27 mouse cellular contexts compared by ENCODE assay signal in genomic region chr10:120236855-120237254, GRCm38 (mm10). TPM values are rescaled to one million over a fixed set of nuclear protein-coding genes. Genes with fewer than 3 reads are reported as not detected.
DNase-seq lines count a peak whose midpoint lies in the region; ATAC-seq and TF ChIP-seq lines count a peak whose summit lies in the region.
"Had no signal": no experiment of that assay in that cellular context is flagged by ENCODE, and none has a peak within 500 bp of the region (broad histone marks: within the 10 kb centered on the region; RNA-seq: fewer than 3 reads in every experiment).

No protein-coding gene starts in this region.

- DNase-seq in embryonic facial prominence, embryonic 10.5 days (ENCODE audit: low spot score): no peak
- DNase-seq in MEL (ENCODE audit: low read depth, low spot score): peak; percentile 41
- peak; percentile 27 for DNase-seq in limb, embryonic 10.5 days (ENCODE audit: low spot score)
- peak; percentile 37 for DNase-seq in limb, embryonic 14.5 days (ENCODE audit: low spot score)
- no peak for DNase-seq in left cerebral cortex, postnatal 4 days
- DNase-seq in testis, postnatal 14 days (ENCODE audit: low spot score): no peak
- DNase-seq: adrenal gland, postnatal 10 days; adrenal gland, postnatal 36 days; cerebellum, adult 11 months; cerebellum, adult 2 months; cerebellum, adult 9-11 months; cerebellum, postnatal 25 days; forebrain, postnatal 0 days; gastrocnemius, adult 2 months; gastrocnemius, postnatal 14 days; heart, adult 18-20 months; heart, postnatal 14 days had no signal

- no peak for TF ChIP-seq EP300 in MEL (IDR thresholded peaks at IDR 0.05; ENCODE audit: low read depth in 1 of 2, low read length in 2 of 2)

- H3K79me2 ChIP-seq in MEL (ENCODE audit: control insufficient read depth, insufficient read depth, low read length, poor library complexity): no peaks in the 10 kb centered on the region

- no peaks in the 10 kb centered on the region for H3K27me3 ChIP-seq in embryonic facial prominence, embryonic 13.5 days
- H3K27me3 ChIP-seq in embryonic facial prominence, embryonic 10.5 days (replicated peaks; ENCODE audit: low read depth, poor library complexity, severe bottlenecking): no peaks in the 10 kb centered on the region
- H3K27me3 ChIP-seq in MEL (ENCODE audit: control insufficient read depth in 1 of 2, insufficient read depth in 2 of 2, low read length in 2 of 2): no peaks in the 10 kb centered on the region
- no peaks in the 10 kb centered on the region for H3K27me3 ChIP-seq in limb, embryonic 10.5 days (ENCODE audit: low read depth, poor library complexity, severe bottlenecking)
- no peaks in the 10 kb centered on the region for H3K27me3 ChIP-seq in limb, embryonic 14.5 days (ENCODE audit: control insufficient read depth, insufficient read depth, low read length)
- H3K27me3 ChIP-seq: hindbrain, embryonic 12.5 days; hindbrain, embryonic 15.5 days had no signal

- 36% methylated on average over 9 of the region's 9 CpGs for WGBS in embryonic facial prominence, embryonic 13.5 days
- WGBS in embryonic facial prominence, embryonic 10.5 days: 87% methylated on average over 9 of the region's 9 CpGs
- WGBS in limb, embryonic 10.5 days: 71% methylated on average over 9 of the region's 9 CpGs
- WGBS in limb, embryonic 14.5 days: 45% methylated on average over 9 of the region's 9 CpGs

- TF ChIP-seq CTCF in MEL (IDR thresholded peaks at IDR 0.05 in 2 of 3, conservative IDR thresholded peaks at IDR 0.05 in 1 of 3; ENCODE audit: control insufficient read depth in 1 of 3, insufficient read depth in 1 of 3, low read depth in 2 of 3, low read length in 3 of 3, poor library complexity in 1 of 3, severe bottlenecking in 1 of 3): no peak

- no peak for TF ChIP-seq RAD21 in MEL (IDR thresholded peaks at IDR 0.05; ENCODE audit: low read depth, low read length)

- H3K4me2 ChIP-seq in embryonic facial prominence, embryonic 13.5 days: peak overlapping the region; percentile 12; the same call in 1 of the 2 replicates
- H3K4me2 ChIP-seq in limb, embryonic 14.5 days (replicated peaks; ENCODE audit: low read depth, low read length, severe bottlenecking): no peak overlapping the region
- H3K4me2 ChIP-seq: heart, embryonic 13.5 days; hindbrain, embryonic 12.5 days; hindbrain, embryonic 15.5 days had no signal

- TF ChIP-seq POLR2A in MEL (IDR thresholded peaks at IDR 0.05; ENCODE audit: control insufficient read depth in 1 of 2, insufficient read depth in 1 of 2, low read depth in 1 of 2, low read length in 2 of 2, poor library complexity in 1 of 2): no peak
- no peak for TF ChIP-seq POLR2A in limb, embryonic 14.5 days (IDR thresholded peaks at IDR 0.05; ENCODE audit: borderline replicate concordance, extremely low read depth, insufficient read depth, insufficient read length)

- peaks cover 5% of the 10 kb centered on the region for H3K36me3 ChIP-seq in embryonic facial prominence, embryonic 13.5 days
- H3K36me3 ChIP-seq in embryonic facial prominence, embryonic 10.5 days (replicated peaks): peaks cover 11% of the 10 kb centered on the region; the same call in 1 of the 2 replicates
- H3K36me3 ChIP-seq in MEL (ENCODE audit: control insufficient read depth in 1 of 2, insufficient read depth in 2 of 2, low read length in 2 of 2): peaks cover 8 to 9% of the 10 kb centered on the region in 2 experiments
- H3K36me3 ChIP-seq in limb, embryonic 10.5 days: peaks cover 13% of the 10 kb centered on the region
- H3K36me3 ChIP-seq in limb, embryonic 14.5 days (ENCODE audit: control insufficient read depth, insufficient read depth, low read length): peaks cover 4% of the 10 kb centered on the region; the same call in 1 of the 2 replicates
- H3K36me3 ChIP-seq: hindbrain, embryonic 12.5 days had no signal

- no peak overlapping the region for H3K27ac ChIP-seq in embryonic facial prominence, embryonic 13.5 days
- no peak overlapping the region for H3K27ac ChIP-seq in embryonic facial prominence, embryonic 10.5 days (replicated peaks)
- H3K27ac ChIP-seq in MEL (ENCODE audit: control insufficient read depth, low read depth, low read length): no peak overlapping the region
- peak overlapping the region; percentile 68 for H3K27ac ChIP-seq in limb, embryonic 10.5 days
- H3K27ac ChIP-seq in limb, embryonic 14.5 days (replicated peaks; ENCODE audit: low read depth, low read length): no peak overlapping the region
- H3K27ac ChIP-seq: gastrocnemius, adult 2 months; heart, embryonic 10.5 days; heart, embryonic 13.5 days; hindbrain, embryonic 12.5 days; hindbrain, embryonic 15.5 days had no signal

- no peak for ATAC-seq in embryonic facial prominence, embryonic 13.5 days (ENCODE audit: insufficient number of reproducible peaks, insufficient read depth, low FRiP score, low TSS enrichment, low read depth)
- ATAC-seq in limb, embryonic 14.5 days (ENCODE audit: low FRiP score, low read depth): peak; percentile 42; the same call in 1 of the 2 replicates
- ATAC-seq in inflammation-experienced regulatory T-cells, adult 6 months: no peak
- ATAC-seq: forebrain, embryonic 14.5 days; forebrain, postnatal 0 days; intestine, embryonic 16.5 days; Patski had no signal

- no peak overlapping the region for H3K9ac ChIP-seq in embryonic facial prominence, embryonic 13.5 days
- peak overlapping the region; percentile 42 for H3K9ac ChIP-seq in MEL (ENCODE audit: control insufficient read depth, low read depth, low read length, poor library complexity, severe bottlenecking)
- H3K9ac ChIP-seq in limb, embryonic 14.5 days (ENCODE audit: low read depth, low read length, severe bottlenecking): no peak overlapping the region
- H3K9ac ChIP-seq: forebrain, postnatal 0 days; heart, embryonic 13.5 days; hindbrain, embryonic 12.5 days; hindbrain, embryonic 15.5 days had no signal

- intact Hi-C loops in left cerebral cortex, postnatal 4 days (cut with DNase I): loop anchor here (5.0 to 10.0 kb wide), 2 partner anchors 625 to 1018 kb away; no protein-coding TSS in a partner anchor

- H3K4me3 ChIP-seq in embryonic facial prominence, embryonic 13.5 days: no peak overlapping the region
- no peak overlapping the region for H3K4me3 ChIP-seq in embryonic facial prominence, embryonic 10.5 days
- peak overlapping the region; percentile 42 to 59 for H3K4me3 ChIP-seq in MEL (ENCODE audit: control insufficient read depth in 1 of 2, insufficient read depth in 1 of 2, low read depth in 2 of 2, low read length in 2 of 2)
- no peak overlapping the region for H3K4me3 ChIP-seq in limb, embryonic 10.5 days
- no peak overlapping the region for H3K4me3 ChIP-seq in limb, embryonic 14.5 days (replicated peaks; ENCODE audit: low read length)
- H3K4me3 ChIP-seq: erythroblast, embryonic 14.5 days; gastrocnemius, adult 2 months; heart, embryonic 10.5 days; heart, embryonic 13.5 days; hindbrain, embryonic 12.5 days; hindbrain, embryonic 15.5 days had no signal

- peaks cover 24% of the 10 kb centered on the region for H3K4me1 ChIP-seq in embryonic facial prominence, embryonic 13.5 days
- peaks cover 34% of the 10 kb centered on the region for H3K4me1 ChIP-seq in embryonic facial prominence, embryonic 10.5 days
- H3K4me1 ChIP-seq in MEL (ENCODE audit: control insufficient read depth in 1 of 2, insufficient read depth in 2 of 2, low read length in 2 of 2): peaks cover 5 to 13% of the 10 kb centered on the region in 2 experiments
- H3K4me1 ChIP-seq in limb, embryonic 10.5 days: peaks cover 63% of the 10 kb centered on the region
- peaks cover 5% of the 10 kb centered on the region; the same call in 1 of the 2 replicates for H3K4me1 ChIP-seq in limb, embryonic 14.5 days (ENCODE audit: control insufficient read depth, insufficient read depth, low read length)
- H3K4me1 ChIP-seq: hindbrain, embryonic 12.5 days; hindbrain, embryonic 15.5 days had no signal

- no peaks in the 10 kb centered on the region for H3K9me3 ChIP-seq in embryonic facial prominence, embryonic 13.5 days
- no peaks in the 10 kb centered on the region for H3K9me3 ChIP-seq in embryonic facial prominence, embryonic 10.5 days
- no peaks in the 10 kb centered on the region for H3K9me3 ChIP-seq in MEL (replicated peaks; ENCODE audit: insufficient read depth, low read length)
- H3K9me3 ChIP-seq in limb, embryonic 10.5 days (replicated peaks): no peaks in the 10 kb centered on the region
- H3K9me3 ChIP-seq in limb, embryonic 14.5 days (ENCODE audit: control insufficient read depth, low read length): no peaks in the 10 kb centered on the region
- H3K9me3 ChIP-seq: heart, embryonic 10.5 days; heart, embryonic 13.5 days; hindbrain, embryonic 12.5 days; hindbrain, embryonic 15.5 days had no signal

RNA-seq across cellular contexts. Expression of gene Llph, which starts 10.0 kb away (rescaled TPM):
- 52.2 and 54.6 TPM in 2 replicates for polyA plus RNA-seq in embryonic facial prominence, embryonic 13.5 days (2015; fragmentation: Nextera tagmentation; extraction: Ambion mirVana)
- polyA plus RNA-seq in embryonic facial prominence, embryonic 10.5 days (2016; fragmentation: Nextera tagmentation; extraction: Ambion mirVana): 68.1 and 70.4 TPM in 2 replicates
- total RNA-seq in MEL (2012; rRNA removed): 86.0 and 97.5 TPM in 2 replicates
- 100 to 1,000 TPM in 1 of 2 experiments, not detected in 1; 243 TPM for polyA plus RNA-seq in MEL (2012; ENCODE audit: insufficient read depth in 1 of 2, insufficient read length in 2 of 2, low read depth in 1 of 2, low replicate concordance in 2 of 2, missing spikeins in 1 of 2)
- 61.6 and 70.2 TPM in 2 replicates for polyA plus RNA-seq in limb, embryonic 10.5 days (2016; fragmentation: Nextera tagmentation; extraction: Ambion mirVana)
- 16.7 and 34.6 TPM in 2 replicates for polyA plus RNA-seq in limb, embryonic 14.5 days (2012; rRNA removed)
- 46.0 and 50.9 TPM in 2 replicates for polyA plus RNA-seq in limb, embryonic 14.5 days (2014; fragmentation: Nextera tagmentation; extraction: Ambion mirVana)
- total RNA-seq in left cerebral cortex, postnatal 4 days (2021): 10 to 100 TPM; 14.1 to 17.2 TPM
- polyA plus RNA-seq in inflammation-experienced regulatory T-cells, adult 6 months (2017; shearing (Covaris generic)): 10 to 100 TPM; 69.8 to 87.7 (median 80.8) TPM

RNA-seq across cellular contexts. Expression of gene Irak3, which starts 34.9 kb away (rescaled TPM):
- 2.0 and 2.3 TPM in 2 replicates for polyA plus RNA-seq in embryonic facial prominence, embryonic 13.5 days (2015; fragmentation: Nextera tagmentation; extraction: Ambion mirVana)
- 0.72 and 0.96 TPM in 2 replicates for polyA plus RNA-seq in embryonic facial prominence, embryonic 10.5 days (2016; fragmentation: Nextera tagmentation; extraction: Ambion mirVana)
- total RNA-seq in MEL (2012; rRNA removed): not detected in 2 replicates
- polyA plus RNA-seq in MEL (2012; ENCODE audit: insufficient read depth in 1 of 2, insufficient read length in 2 of 2, low read depth in 1 of 2, low replicate concordance in 2 of 2, missing spikeins in 1 of 2): under 1 TPM in 1 of 2 experiments, not detected in 1; 0.47 TPM
- polyA plus RNA-seq in limb, embryonic 10.5 days (2016; fragmentation: Nextera tagmentation; extraction: Ambion mirVana): 0.55 and 0.78 TPM in 2 replicates
- polyA plus RNA-seq in limb, embryonic 14.5 days (2012; rRNA removed): 1.9 and 2.5 TPM in 2 replicates
- 3.2 and 3.4 TPM in 2 replicates for polyA plus RNA-seq in limb, embryonic 14.5 days (2014; fragmentation: Nextera tagmentation; extraction: Ambion mirVana)
- total RNA-seq in left cerebral cortex, postnatal 4 days (2021): under 1 TPM; 0.44 to 0.52 TPM
- polyA plus RNA-seq in inflammation-experienced regulatory T-cells, adult 6 months (2017; shearing (Covaris generic)): 1 to 10 TPM in 1 of 3 experiments, under 1 TPM in 2; 0.54 to 2.1 (median 0.65) TPM
- polyA plus RNA-seq: erythroblast, embryonic 14.5 days had no signal

RNA-seq across cellular contexts. Expression of gene Tmbim4, which starts 35.5 kb away (rescaled TPM):
- polyA plus RNA-seq in embryonic facial prominence, embryonic 13.5 days (2015; fragmentation: Nextera tagmentation; extraction: Ambion mirVana): 83.3 and 86.4 TPM in 2 replicates
- 82.2 and 82.4 TPM in 2 replicates for polyA plus RNA-seq in embryonic facial prominence, embryonic 10.5 days (2016; fragmentation: Nextera tagmentation; extraction: Ambion mirVana)
- total RNA-seq in MEL (2012; rRNA removed): 47.3 and 52.5 TPM in 2 replicates
- polyA plus RNA-seq in MEL (2012; ENCODE audit: insufficient read depth in 1 of 2, insufficient read length in 2 of 2, low read depth in 1 of 2, low replicate concordance in 2 of 2, missing spikeins in 1 of 2): 10 to 100 TPM in 1 of 2 experiments, not detected in 1; 80.3 TPM
- polyA plus RNA-seq in limb, embryonic 10.5 days (2016; fragmentation: Nextera tagmentation; extraction: Ambion mirVana): 74.3 and 77.6 TPM in 2 replicates
- polyA plus RNA-seq in limb, embryonic 14.5 days (2012; rRNA removed): 84.1 and 103 TPM in 2 replicates
- 94.1 and 106 TPM in 2 replicates for polyA plus RNA-seq in limb, embryonic 14.5 days (2014; fragmentation: Nextera tagmentation; extraction: Ambion mirVana)
- total RNA-seq in left cerebral cortex, postnatal 4 days (2021): 10 to 100 TPM; 41.2 to 46.1 TPM
- 100 to 1,000 TPM; 122 to 164 (median 132) TPM for polyA plus RNA-seq in inflammation-experienced regulatory T-cells, adult 6 months (2017; shearing (Covaris generic))

Comparison
In these comparisons a context has a peak if more than half of its experiments do, and no peak if none do; other contexts are left out.
1. H3K4me3 ChIP-seq: peak in MEL (2 of 2); none in embryonic facial prominence, embryonic 13.5 days (single experiment), embryonic facial prominence, embryonic 10.5 days (single experiment), limb, embryonic 10.5 days (single experiment) and limb, embryonic 14.5 days (single experiment).
2. DNase-seq: peak in MEL (single experiment), limb, embryonic 10.5 days (single experiment) and limb, embryonic 14.5 days (single experiment); none in embryonic facial prominence, embryonic 10.5 days (single experiment), left cerebral cortex, postnatal 4 days (single experiment) and testis, postnatal 14 days (single experiment).